Mouse (Mus musculus) frontal cortex, adult 2 months (tissue): Measurements from ENCODE around the gene Rab30. TPM values are rescaled to one million over a fixed set of nuclear protein-coding genes. Genes with fewer than 3 reads are reported as not detected.

Experiments
- polyA plus RNA-seq: library from polyadenylated mRNA; depleted of rRNA; stranded (reverse); fragments of >200 nt; gene quantifications from 2 replicates; pipeline ENCODE4 v1.2.3, GENCODE M21; 2012; rRNA removed

The Rab30 gene
- polyA plus RNA-seq, 1 experiment: 15.4 TPM

Other genes with a start within 250 kb of the Rab30 start
- 24.0 and 24.3 TPM in 2 replicates for gene Ccdc90b, start 180.5 kb upstream of the Rab30 start, polyA plus RNA-seq
- gene Ankrd42, start 104.5 kb upstream of the Rab30 start, polyA plus RNA-seq: 10.8 and 11.2 TPM in 2 replicates
- 31.5 and 38.1 TPM in 2 replicates for gene Pcf11, start 71.7 kb upstream of the Rab30 start, polyA plus RNA-seq
- 0.40 and 0.44 TPM in 2 replicates for gene Ddias, start 132.6 kb downstream of the Rab30 start, polyA plus RNA-seq
- 8.0 and 9.8 TPM in 2 replicates for gene Prcp, start 132.9 kb downstream of the Rab30 start, polyA plus RNA-seq